ENCODE assay signal across 8 mouse cellular contexts in genomic region chr11:20249296-20250110, GRCm38 (mm10). TPM values are rescaled to one million over a fixed set of nuclear protein-coding genes. Genes with fewer than 3 reads are reported as not detected.
DNase-seq lines count a peak whose midpoint lies in the region; ATAC-seq lines count a peak whose summit lies in the region.

Cep68 (minus strand) TSS chr11:20249429.

- peak; percentile 99 for ATAC-seq in erythroblast, adult 5-6 weeks (replicated peaks; ENCODE audit: low FRiP score, poor library complexity, severe bottlenecking)
- ATAC-seq in kidney, embryonic 15.5 days (replicated peaks; ENCODE audit: low FRiP score), result peak; percentile 99
- peak; percentile 98 for ATAC-seq in monocyte, adult 5-6 weeks (replicated peaks; ENCODE audit: insufficient number of reproducible peaks, low FRiP score, low TSS enrichment, poor library complexity, severe bottlenecking)

- H3K4me1 ChIP-seq in heart, embryonic 10.5 days, result peaks cover 38% of the 10 kb centered on the region
- peaks cover 38% of the 10 kb centered on the region for H3K4me1 ChIP-seq in kidney, embryonic 15.5 days

- peaks cover 17% of the 10 kb centered on the region for H3K36me3 ChIP-seq in heart, embryonic 10.5 days
- peaks cover 22% of the 10 kb centered on the region; the same call in 1 of the 2 replicates for H3K36me3 ChIP-seq in kidney, embryonic 15.5 days

- peak; percentile 91 to 93 for DNase-seq in B cell, adult 2 months
- DNase-seq in brain, adult 2 months (ENCODE audit: low read depth, low spot score), result peak; percentile 99
- DNase-seq in heart, embryonic 10.5 days (ENCODE audit: low spot score), result peak; percentile 99
- DNase-seq in liver, result peak; percentile 96
- DNase-seq in spleen, postnatal 4 days (ENCODE audit: low spot score in 2 of 2), result peak; percentile 95

- H3K4me2 ChIP-seq in kidney, embryonic 15.5 days, result peak within 1 kb of the TSS; percentile 78

- under 1% methylated on average over 59 of the region's 59 CpGs for WGBS in heart, embryonic 10.5 days
- WGBS in kidney, embryonic 15.5 days, result under 1% methylated on average over 56 of the region's 59 CpGs

- peak within 1 kb of the TSS; percentile 88 for H3K9ac ChIP-seq in kidney, embryonic 15.5 days

- H3K4me3 ChIP-seq in heart, embryonic 10.5 days, result peak within 1 kb of the TSS; percentile 96
- H3K4me3 ChIP-seq in kidney, embryonic 15.5 days (replicated peaks), result peak within 1 kb of the TSS; percentile 92

- H3K9me3 ChIP-seq in heart, embryonic 10.5 days, result no peaks in the 10 kb centered on the region
- no peaks in the 10 kb centered on the region for H3K9me3 ChIP-seq in kidney, embryonic 15.5 days (replicated peaks)

- no peaks in the 10 kb centered on the region for H3K27me3 ChIP-seq in heart, embryonic 10.5 days (ENCODE audit: insufficient read depth, poor library complexity, severe bottlenecking)
- H3K27me3 ChIP-seq in kidney, embryonic 15.5 days, result no peaks in the 10 kb centered on the region

- peak within 1 kb of the TSS; percentile 99 for H3K27ac ChIP-seq in heart, embryonic 10.5 days
- peak within 1 kb of the TSS; percentile 91 for H3K27ac ChIP-seq in kidney, embryonic 15.5 days

RNA-seq across cellular contexts. Expression of gene Cep68, which starts in this region (rescaled TPM):
- 5.8 and 5.9 TPM in 2 replicates for total RNA-seq in erythroblast, adult 5-6 weeks (2015; ENCODE audit: low replicate concordance)
- total RNA-seq in erythroblast, adult 5-6 weeks (2017; ENCODE audit: low replicate concordance), result 4.3 and 6.9 TPM in 2 replicates
- polyA plus RNA-seq in heart, embryonic 10.5 days (2016; fragmentation: Nextera tagmentation; extraction: Ambion mirVana), result 39.0 and 40.8 TPM in 2 replicates
- 35.0 and 38.6 TPM in 2 replicates for polyA plus RNA-seq in kidney, embryonic 15.5 days (2015; fragmentation: Nextera tagmentation; extraction: Ambion mirVana)
- total RNA-seq in monocyte, adult 5-6 weeks (2017), result 6.1 to 12.7 TPM (median 7.7 TPM) in 3 replicates

Comparison
In these comparisons a context has a peak if more than half of its experiments do, and no peak if none do; other contexts are left out.
1. Peak in every context shown above with its lines: DNase-seq, ATAC-seq, H3K4me3 ChIP-seq and H3K27ac ChIP-seq.